Mouse (Mus musculus) midbrain, embryonic 16.5 days (tissue): ENCODE measurements around the gene Slc25a31. TPM values are rescaled to one million over a fixed set of nuclear protein-coding genes. Genes with fewer than 3 reads are reported as not detected.

Source experiments
- ATAC-seq: fragments of 200-750 bp; cut with Nextera tagmentation; 2 replicates; pipeline ENCODE4 v1.8.0; 2017; ENCODE audit warnings: moderate TSS enrichment
- H3K27ac ChIP-seq: fragments of 300-500 bp; sonication (generic); 2 replicates; pipeline ENCODE4 v1.5.1; 2014; ENCODE audit warnings: mild to moderate bottlenecking, low read length, mixed read lengths
- H3K27me3 ChIP-seq: fragments of 300-500 bp; sonication (generic); 2 replicates; pipeline ENCODE4 v1.6.1; 2014; ENCODE audit warnings: low read depth, low read length, mixed read lengths; ENCODE audit not compliant: control insufficient read depth, insufficient read depth
- H3K36me3 ChIP-seq: fragments of 300-500 bp; sonication (generic); 2 replicates; pipeline ENCODE4 v1.6.1; 2014; ENCODE audit warnings: mild to moderate bottlenecking, low read length, moderate library complexity, mixed read lengths; ENCODE audit not compliant: control insufficient read depth, insufficient read depth
- H3K4me1 ChIP-seq: fragments of 300-500 bp; sonication (generic); 2 replicates; pipeline ENCODE4 v1.6.1; 2014; ENCODE audit warnings: mild to moderate bottlenecking, low read length, mixed read lengths; ENCODE audit not compliant: control insufficient read depth, insufficient read depth
- H3K4me2 ChIP-seq: fragments of 300-500 bp; sonication (generic); 2 replicates; pipeline ENCODE4 v1.6.1; 2014; ENCODE audit warnings: mild to moderate bottlenecking, low read length, mixed read lengths
- H3K4me3 ChIP-seq: fragments of 300-500 bp; sonication (generic); 2 replicates; pipeline ENCODE4 v1.5.1; 2014; ENCODE audit warnings: low read depth, mild to moderate bottlenecking, low read length, moderate library complexity, mixed read lengths
- H3K9ac ChIP-seq: fragments of 300-500 bp; sonication (generic); 2 replicates; pipeline ENCODE4 v1.6.1; 2014; ENCODE audit warnings: low read depth, low read length, mixed read lengths
- H3K9me3 ChIP-seq: fragments of 300-500 bp; sonication (generic); replicated peaks from 2 replicates; pipeline ENCODE4 v1.6.1; 2014; ENCODE audit warnings: mild to moderate bottlenecking, low read length, mixed read lengths; ENCODE audit not compliant: control insufficient read depth, poor library complexity, severe bottlenecking
- whole genome bisulfite sequencing: fragments of 180-500 bp; shearing (Covaris S2); extraction: QIAGEN DNeasy Blood & Tissue Kit; methylation state at CpG from one replicate; pipeline ENCODE4 v1.1.7; 2014; 5-methylcytosine and 5-hydroxymethylcytosine counted together
- polyA plus RNA-seq: library from polyadenylated mRNA; unstranded; fragments of >200 nt; fragmentation: Nextera tagmentation; extraction: Ambion mirVana; gene quantifications from 2 replicates; pipeline ENCODE4 v1.2.1, GENCODE M21; 2015

Slc25a31 gene
- polyA plus RNA-seq, 1 experiment from 2014 or later: 0.28 TPM

DNA sequence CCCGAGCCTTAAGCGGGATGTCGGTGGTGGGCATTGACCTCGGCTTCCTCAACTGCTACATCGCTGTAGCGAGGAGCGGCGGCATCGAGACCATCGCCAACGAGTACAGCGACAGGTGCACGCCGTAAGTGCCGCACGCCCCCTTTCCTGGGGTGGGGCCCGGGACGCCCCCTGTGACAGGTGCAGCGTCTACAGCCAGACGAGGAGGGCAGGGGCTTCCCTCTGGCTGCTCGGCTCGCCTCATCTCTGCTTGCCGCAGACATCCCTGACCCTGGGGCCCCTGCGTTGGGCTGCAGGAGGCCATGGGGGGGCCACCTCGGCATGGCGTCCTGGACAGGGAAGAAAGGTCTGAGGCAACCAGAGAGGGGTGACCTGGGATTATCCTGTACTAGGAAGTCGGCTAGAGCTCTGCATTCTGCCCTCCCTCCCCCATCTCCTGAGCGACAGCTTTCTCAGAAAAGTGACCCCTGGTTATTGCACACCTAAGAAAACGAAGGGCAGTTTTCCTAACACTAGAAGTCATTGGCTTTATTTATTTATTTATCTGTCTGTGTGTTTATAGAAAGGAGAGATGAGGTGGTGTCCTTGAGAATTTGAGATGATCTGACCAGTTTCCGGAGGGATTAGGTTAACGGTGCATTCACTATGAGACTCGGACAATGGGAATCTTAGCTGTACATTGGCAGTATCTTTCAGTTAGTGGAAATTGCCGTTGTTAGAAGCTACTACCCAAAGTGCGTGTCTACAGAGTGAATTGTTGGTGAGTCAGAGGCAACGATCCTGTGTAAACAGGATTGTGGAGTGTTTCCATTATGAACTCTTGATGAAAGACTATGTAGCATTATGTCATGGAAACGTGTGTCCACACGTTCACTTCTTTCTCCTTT is 37.2 kb downstream of the Slc25a31 start:
- Histone ChIP-seq H3K4me3 (peak overlapping the region; percentile 97), H3K9ac (peak overlapping the region; percentile 97), H3K27me3 (no peaks in the 10 kb centered on the region), H3K36me3 (no peaks in the 10 kb centered on the region), H3K27ac (peak overlapping the region; percentile 88), H3K4me2 (peak overlapping the region; percentile 77), H3K4me1 (peaks cover 21% of the 10 kb centered on the region), H3K9me3 (no peaks in the 10 kb centered on the region)
- WGBS: under 1% methylated on average over 35 of the region's 37 CpGs
- no peak for ATAC-seq

DNA sequence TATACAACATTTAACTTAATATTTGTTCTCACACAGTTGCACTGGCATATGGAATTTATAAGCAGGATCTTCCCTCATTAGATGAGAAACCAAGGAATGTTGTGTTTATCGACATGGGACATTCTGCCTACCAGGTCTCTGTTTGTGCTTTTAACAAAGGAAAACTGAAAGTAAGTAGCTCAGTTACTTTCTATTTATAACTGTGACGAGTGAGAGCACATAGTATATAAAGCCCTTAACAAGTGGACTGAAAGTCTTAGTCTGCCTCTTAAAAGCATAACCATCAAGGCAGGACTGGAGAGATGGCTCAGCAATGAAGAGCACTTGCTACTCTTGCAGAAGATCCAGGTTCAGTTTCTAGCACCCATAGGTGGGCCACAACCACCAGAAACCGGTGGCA is 52.1 kb downstream of the Slc25a31 start:
- no peak overlapping the region for H3K4me2 ChIP-seq
- no peaks in the 10 kb centered on the region for H3K9me3 ChIP-seq
- no peak overlapping the region for H3K9ac ChIP-seq
- no peak for ATAC-seq
- peaks cover 31% of the 10 kb centered on the region for H3K36me3 ChIP-seq
- no peak overlapping the region for H3K27ac ChIP-seq
- no peaks in the 10 kb centered on the region for H3K4me1 ChIP-seq
- WGBS: 98% methylated on average over 3 of the region's 3 CpGs
- H3K4me3 ChIP-seq: no peak overlapping the region
- no peaks in the 10 kb centered on the region for H3K27me3 ChIP-seq

DNA sequence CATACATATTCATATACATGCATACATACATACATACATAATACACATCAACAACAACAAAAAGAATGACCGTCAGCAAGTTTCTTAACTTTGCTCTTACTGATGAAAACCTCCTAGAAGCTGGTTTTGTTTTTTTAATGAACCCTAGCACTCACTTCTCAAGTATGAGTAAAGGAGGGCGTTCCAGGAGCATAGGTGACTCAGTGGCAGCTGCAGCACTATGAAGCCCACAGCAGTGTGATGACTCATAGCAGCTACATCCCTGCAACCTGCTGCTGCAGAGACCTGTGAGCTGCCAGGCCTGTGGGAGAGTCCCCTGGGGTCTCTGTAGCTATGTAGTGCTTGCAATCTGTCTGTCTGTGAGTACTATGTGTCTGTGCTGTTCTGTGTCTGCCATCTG is 52.7 kb downstream of the Slc25a31 start:
- Histone ChIP-seq H3K9me3 (no peaks in the 10 kb centered on the region), H3K27ac (no peak overlapping the region), H3K27me3 (no peaks in the 10 kb centered on the region), H3K4me3 (no peak overlapping the region), H3K36me3 (peaks cover 33% of the 10 kb centered on the region), H3K9ac (no peak overlapping the region), H3K4me1 (no peaks in the 10 kb centered on the region), H3K4me2 (no peak overlapping the region)
- 86% methylated on average over 2 of the region's 2 CpGs for WGBS
- no peak for ATAC-seq

Other genes with a start within 250 kb of the Slc25a31 start
- 3.2 and 3.3 TPM in 2 replicates for gene Intu, start 177.6 kb upstream of the Slc25a31 start, polyA plus RNA-seq
- 51.8 and 55.0 TPM in 2 replicates for gene Hspa4l, start 35.6 kb downstream of the Slc25a31 start, polyA plus RNA-seq
- gene Plk4, start 91.2 kb downstream of the Slc25a31 start, polyA plus RNA-seq: 12.1 and 12.8 TPM in 2 replicates
- 11.0 and 12.0 TPM in 2 replicates for gene Mfsd8, start 138.0 kb downstream of the Slc25a31 start, polyA plus RNA-seq
- gene Abhd18, start 138.1 kb downstream of the Slc25a31 start, polyA plus RNA-seq: 15.9 and 17.5 TPM in 2 replicates
- gene 1700034I23Rik, start 193.7 kb downstream of the Slc25a31 start, polyA plus RNA-seq: 0.62 TPM in 2 replicates
- gene Larp1b, start 241.0 kb downstream of the Slc25a31 start, polyA plus RNA-seq: 4.1 and 5.2 TPM in 2 replicates